Mouse (Mus musculus) brain, embryonic 14.5 days (tissue): ENCODE data around the gene Ccng1.

Experiments
- CTCF ChIP-seq: fragments of 200-500 bp; IDR thresholded peaks from 2 replicates; pipeline ENCODE4 v1.5.1; 2012; ENCODE audit warnings: inconsistent platforms, mild to moderate bottlenecking, moderate library complexity, borderline replicate concordance; ENCODE audit not compliant: insufficient read depth, insufficient read length; ENCODE audit errors: extremely low read depth
- POLR2A ChIP-seq: fragments of 200-500 bp; IDR thresholded peaks from 2 replicates; pipeline ENCODE4 v1.6.1; 2012; ENCODE audit warnings: mild to moderate bottlenecking, inconsistent platforms, borderline replicate concordance; ENCODE audit not compliant: poor library complexity, insufficient read depth, insufficient read length, severe bottlenecking; ENCODE audit errors: extremely low read depth

- TF ChIP-seq CTCF (no peak), POLR2A (no peak)
These were observed 10.8 kb downstream of the Ccng1 start for GRCm38 (mm10) chr11:40744348-40744747.
